Mouse (Mus musculus) regulatory T cell (primary cell): ENCODE measurements around the gene Gm20403.
"Not testable (repeated sequence)": the region's sequence is repeated elsewhere in the genome, so short reads cannot be mapped to it uniquely, and the experiment has no call there.

Source experiments
- in situ Hi-C: fragments of 300-600 bp; cut with MboI, MseI; formaldehyde crosslinking; loops from one replicate; pipeline ENCODE4 v1.15.1; 2025; ENCODE audit warnings: high pct_unique_total_duplicates

Gm20403 gene

DNA sequence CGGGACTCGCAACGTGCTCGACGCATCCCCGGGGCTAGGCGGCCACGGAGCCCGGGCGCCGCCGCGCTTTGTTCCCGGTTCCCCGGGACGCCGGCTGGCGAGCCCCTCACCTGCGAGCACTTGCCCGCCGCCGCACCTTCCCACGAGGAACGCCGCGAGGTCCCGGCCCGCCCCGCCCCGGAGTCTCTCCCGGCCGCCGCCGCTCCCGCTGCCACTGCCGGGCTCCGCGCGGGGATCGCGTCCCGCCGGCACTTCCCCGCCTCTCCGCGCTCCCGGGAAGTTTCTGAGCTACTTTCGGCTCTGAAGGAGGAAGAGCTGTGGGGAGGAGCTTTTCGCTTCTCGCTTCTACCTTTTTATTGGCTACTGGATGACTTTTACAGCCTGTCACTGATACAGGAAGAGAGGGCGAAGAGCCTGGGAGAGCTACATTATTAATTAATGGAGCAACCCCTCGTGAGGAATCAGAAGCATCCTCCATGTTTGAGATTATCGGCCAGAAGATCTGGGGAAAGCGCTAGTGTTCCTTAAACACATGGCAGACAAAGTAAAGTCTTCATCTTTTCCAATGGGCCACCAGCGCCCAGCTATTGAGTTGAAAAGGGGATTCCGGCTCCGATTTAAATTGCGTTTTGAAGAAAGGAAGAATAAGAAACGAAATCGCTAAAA lies at the start of gene Gm20403:
TSS of gene Gm20403 (minus strand) at position 478 of the 666 bp plus-strand sequence.
- in situ Hi-C loops, result no loop called here

- in situ Hi-C loops, result loop anchor here (10.0 kb wide), 1 partner anchor 522 kb away; no protein-coding TSS in a partner anchor
These were observed 40.8 kb upstream of the Gm20403 start for GRCm38 (mm10) chr12:55027088-55027487.

DNA sequence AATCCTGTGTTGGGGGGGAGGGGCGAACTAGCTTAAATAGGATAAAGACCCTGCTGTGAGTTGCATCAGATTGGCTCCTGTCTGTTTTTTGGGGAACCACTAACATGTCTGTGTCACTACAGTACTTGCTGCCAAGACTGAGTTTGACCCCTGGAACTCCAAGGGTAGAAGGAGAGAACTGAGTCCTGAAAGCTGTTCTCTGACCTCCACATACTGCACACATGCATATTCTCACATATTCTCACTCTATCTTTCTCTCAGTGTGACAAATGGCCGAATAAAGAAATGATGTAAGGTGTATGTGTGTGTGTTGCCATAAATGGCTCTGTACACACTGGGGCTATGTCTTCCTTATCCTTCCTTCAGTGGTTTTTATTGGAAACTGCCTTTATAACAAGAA lies 37.0 kb upstream of the Gm20403 start:
- in situ Hi-C loops, result loop anchor here (10.0 kb wide), 1 partner anchor 518 kb away; no protein-coding TSS in a partner anchor

DNA sequence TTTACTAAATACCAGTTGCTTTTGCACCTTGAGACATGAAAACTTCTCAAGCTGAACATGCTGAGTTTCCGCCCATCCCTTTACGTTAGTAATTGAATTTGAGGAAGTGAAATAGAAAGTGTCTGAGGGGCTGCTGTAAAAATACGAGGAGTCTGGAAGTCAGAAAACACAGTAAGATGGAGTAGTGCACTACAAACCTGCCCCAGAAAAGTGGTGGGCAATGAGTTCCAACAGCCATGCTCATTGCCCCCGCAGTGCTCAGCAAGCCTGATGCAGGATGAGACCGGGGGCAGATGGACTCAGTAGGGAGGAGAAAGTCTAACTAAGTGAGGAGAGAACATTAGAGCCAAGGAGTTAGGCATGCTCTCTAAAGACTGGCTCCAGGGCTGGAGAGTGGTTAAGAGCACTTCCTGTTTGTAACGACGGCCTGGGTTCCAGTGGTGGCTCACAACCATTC lies 33.1 kb upstream of the Gm20403 start:
- in situ Hi-C loops, result no loop called here

DNA sequence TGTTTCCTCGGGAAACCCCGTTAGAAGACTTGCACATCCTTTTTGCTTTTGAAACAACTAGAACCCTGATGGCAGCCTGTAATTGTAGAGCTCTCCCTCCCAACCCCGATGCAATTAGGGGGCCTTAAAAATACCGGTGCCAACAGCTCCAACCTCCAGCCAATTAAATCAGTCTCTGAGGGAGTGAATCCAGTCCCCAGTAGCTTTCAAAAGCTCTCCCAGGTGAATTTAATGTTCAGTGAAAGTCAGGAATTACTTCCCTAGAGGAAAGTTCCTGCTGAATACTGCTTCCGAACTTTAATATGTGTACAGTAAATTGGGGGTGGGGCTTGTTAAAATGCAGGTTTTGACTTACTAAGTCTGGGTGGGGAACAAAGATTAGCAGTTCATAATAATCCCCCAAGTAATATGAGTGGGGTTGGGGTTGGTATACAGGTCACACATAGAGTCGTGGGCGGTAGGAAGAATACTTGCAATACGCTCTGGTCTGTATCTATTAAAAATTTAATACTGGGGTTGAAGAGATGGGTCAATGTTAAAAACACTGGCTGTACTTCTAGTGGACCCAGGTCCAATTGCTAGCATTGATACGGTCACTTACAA lies 30.9 kb upstream of the Gm20403 start:
- in situ Hi-C loops, result no loop called here

GRCm38 (mm10) chr12:55016339-55017118 lies 30.2 kb upstream of the Gm20403 start:
- in situ Hi-C loops, result no loop called here

DNA sequence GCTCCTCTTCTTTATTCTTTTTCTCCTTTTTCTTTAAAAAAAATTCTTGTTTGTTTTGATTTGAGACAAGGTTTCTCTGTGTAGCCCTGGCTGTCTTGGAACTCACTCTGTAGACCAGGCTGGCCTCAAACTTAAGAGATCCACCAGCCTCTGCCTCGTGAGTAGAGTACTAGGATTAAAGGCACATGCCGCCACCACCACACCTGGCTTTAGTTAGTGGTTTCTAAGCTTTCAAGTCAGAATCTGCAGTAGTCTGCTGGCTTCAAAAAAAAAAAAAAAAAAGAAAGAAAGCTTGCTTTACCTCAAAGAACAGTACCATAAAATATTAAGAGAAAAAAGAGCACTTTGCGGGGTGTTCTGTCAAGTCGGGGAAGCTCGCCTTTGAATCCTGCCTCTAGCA lies 29.1 kb upstream of the Gm20403 start:
- in situ Hi-C loops, result no loop called here

DNA sequence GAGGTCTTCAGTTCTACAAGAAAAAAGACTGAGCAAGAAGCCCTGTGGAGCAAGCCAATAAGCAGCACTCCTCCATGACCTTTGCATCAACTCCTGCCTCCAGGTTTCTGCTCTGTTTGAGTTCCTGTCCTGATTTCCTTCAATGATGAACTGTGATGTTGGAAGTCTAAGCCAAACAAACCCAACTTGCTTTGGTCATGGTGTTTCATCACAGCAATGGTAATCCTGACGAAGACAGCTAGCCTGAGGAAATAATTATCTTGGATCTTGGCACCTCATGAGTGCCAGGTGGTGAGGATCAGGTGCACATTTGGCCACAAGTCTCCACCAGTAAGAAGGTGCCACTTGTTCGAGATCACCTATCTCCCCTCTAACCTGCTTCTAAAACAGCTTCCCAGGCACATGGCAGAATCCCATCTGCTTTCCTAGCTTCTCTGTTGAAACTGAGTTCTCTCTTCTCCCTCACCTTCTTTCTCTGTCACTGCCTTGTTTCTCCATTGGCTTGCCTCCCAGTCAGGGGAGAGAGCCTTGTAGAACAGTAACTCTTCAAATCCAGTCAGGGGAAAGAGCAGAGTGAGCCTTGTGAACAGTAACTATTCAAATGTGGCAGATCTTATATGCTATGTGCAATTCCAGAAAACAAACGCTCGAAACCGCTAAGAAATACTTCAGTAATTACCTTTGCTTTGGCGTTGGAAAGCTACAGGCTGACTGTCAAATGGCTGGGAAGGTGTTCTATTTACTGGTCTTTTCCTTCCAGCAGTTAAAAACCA lies 27.5 kb upstream of the Gm20403 start, which contains the start of gene Baz1a:
TSS of gene Baz1a (minus strand) at position 723 of the 773 bp plus-strand sequence.
- in situ Hi-C loops, result no loop called here

- in situ Hi-C loops, result no loop called here
These were observed 26.7 kb upstream of the Gm20403 start for GRCm38 (mm10) chr12:55013031-55013430.

DNA sequence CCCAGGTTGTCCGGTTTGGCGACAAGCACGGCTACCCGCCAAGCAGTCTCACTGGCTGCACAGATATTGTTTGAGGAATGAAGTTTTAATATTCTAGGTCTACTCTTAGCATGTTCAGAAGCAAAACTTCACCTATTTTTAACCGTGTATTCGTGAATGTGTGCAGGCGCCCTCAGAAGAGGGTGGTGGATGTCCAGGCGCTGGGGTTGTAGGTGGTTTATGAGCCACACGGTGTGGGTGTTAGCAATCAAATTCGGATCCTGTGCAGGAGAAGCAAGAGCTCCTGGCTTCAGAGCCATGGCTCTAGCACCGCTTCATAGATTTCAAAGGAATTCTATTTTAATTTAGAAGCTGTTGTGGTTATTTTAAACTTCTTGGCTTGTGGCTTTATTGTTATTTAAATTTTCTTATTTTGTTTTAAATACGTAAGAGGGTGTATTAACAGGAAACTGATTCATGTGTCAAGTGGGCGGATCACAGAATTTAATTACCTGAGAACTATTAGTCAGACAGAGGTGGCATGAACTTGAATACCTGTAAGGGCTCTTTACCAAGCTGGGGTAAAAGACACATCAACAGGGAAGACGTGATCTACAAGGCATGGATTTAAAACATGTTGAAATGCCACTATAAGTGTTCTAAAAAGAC lies 21.2 kb upstream of the Gm20403 start:
- in situ Hi-C loops, result no loop called here

- in situ Hi-C loops, result no loop called here
These were observed 19.7 kb upstream of the Gm20403 start for GRCm38 (mm10) chr12:55006071-55006470.

DNA sequence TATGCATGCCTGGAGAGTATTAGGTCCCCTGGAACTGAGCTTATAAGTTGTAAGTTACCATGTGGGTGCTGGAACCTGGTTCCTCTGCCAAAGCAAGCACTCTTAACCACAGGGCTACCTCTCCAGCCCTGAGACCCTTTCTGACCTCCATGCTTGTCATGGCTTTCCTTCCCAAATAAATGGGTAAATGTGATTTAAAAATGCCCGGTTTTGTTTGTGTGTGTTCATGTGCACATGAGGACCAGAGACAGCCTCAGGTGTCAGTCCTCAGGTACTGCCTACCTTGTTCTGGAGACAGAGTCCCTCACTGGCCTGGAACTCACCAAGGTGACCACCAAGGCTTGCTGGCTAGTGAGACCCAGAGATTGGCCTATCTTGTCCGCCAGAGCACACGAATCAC lies 18.1 kb upstream of the Gm20403 start:
- in situ Hi-C loops, result no loop called here

DNA sequence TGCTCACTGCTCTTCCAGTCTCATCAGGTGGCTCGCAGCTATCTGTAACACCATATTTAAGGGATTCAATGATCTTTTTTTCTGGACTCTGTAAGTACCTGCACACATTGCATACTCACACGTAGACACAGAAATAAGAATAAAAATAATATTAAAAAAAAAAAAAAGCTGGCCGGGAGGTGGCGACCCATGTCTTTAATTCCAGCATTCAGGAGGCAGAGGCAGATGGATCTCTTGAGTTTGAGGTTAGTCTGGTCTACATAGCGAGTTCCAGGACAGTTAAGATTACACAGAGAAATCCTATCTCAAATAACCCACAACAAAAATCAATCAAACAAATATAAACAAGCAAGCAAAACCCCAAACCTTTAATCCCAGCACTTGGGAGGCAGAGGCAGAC lies 17.5 kb upstream of the Gm20403 start:
- in situ Hi-C loops, result no loop called here

GRCm38 (mm10) chr12:55002532-55002931 lies 16.2 kb upstream of the Gm20403 start:
- in situ Hi-C loops, result not testable (repeated sequence)

GRCm38 (mm10) chr12:54999016-54999690 lies 12.8 kb upstream of the Gm20403 start:
- in situ Hi-C loops, result no loop called here

DNA sequence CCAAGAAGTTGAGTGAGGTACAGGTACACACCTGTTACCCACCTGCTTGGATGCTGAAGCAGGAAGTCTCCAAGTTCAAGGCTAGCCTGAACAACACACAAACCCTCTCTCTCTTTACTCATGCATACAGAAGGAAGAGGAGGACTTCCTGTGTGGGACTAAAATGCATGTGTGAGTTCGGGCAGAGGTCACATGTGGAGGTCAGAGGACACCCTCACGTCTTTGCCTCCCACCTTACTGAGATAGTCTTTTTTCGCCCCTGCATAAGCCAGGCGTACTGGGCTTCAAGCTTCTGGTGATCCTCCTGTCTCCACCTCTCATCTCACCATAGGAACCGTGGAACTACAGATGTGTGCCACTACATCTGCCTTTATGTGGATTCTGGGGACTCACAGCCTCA lies 12.1 kb upstream of the Gm20403 start:
- in situ Hi-C loops, result no loop called here

DNA sequence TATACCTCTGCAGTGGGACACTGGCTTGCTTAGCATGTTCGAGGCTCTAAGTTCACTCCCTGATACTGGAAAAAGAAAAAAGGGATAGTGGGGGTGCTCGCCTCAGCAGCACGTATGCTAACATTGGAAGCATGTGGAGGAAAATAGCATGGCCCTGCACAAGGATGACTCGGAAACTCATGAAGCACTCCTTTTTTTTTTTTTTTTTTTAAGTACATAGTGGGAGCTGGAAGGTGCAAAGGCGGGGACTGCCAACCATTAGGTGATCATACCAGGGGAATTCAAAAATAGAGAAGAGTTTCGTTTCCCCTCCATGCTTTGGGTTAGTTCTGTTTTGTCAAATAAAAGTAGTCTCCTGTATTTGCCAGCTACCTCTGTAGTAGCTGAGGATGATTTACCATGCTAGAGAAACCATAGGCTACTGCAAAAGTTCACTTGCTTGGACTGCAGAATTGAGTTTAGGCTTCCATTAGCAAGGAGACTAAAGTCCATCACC lies 10.7 kb upstream of the Gm20403 start:
- in situ Hi-C loops, result no loop called here

GRCm38 (mm10) chr12:54995965-54996364 lies 9.6 kb upstream of the Gm20403 start:
- in situ Hi-C loops, result no loop called here

- in situ Hi-C loops, result no loop called here
These were observed 8.1 kb upstream of the Gm20403 start for GRCm38 (mm10) chr12:54994418-54994817.

DNA sequence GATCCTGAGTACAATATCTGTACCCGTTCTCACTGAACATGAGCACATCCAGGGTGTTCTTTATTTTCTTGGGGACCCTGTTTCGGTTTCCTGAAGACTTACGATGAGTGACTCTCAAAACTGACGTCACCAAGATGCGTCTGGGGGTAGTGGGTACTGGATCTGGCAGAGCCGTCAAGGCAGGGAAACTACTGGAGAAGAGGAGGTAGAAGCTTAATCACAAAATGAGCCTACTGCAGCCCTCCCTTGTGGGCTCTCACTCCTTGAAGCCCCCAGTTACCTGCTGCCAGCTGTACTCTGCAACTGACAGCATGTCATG lies 7.7 kb upstream of the Gm20403 start:
- in situ Hi-C loops, result no loop called here
